Mouse (Mus musculus) C2C12 (cell line): ENCODE data around the gene Zscan21.

Experiments
- CTCF ChIP-seq: IDR thresholded peaks from one replicate; pipeline ENCODE4 v1.5.1; 2011; ENCODE audit not compliant: control insufficient read depth, insufficient read depth, insufficient read length
- FOSL1 ChIP-seq: IDR thresholded peaks from one replicate; pipeline ENCODE4 v1.8.0; 2011; ENCODE audit warnings: mild to moderate bottlenecking, low read length; ENCODE audit not compliant: poor library complexity, insufficient read depth, severe bottlenecking
- MYOD1 ChIP-seq: IDR thresholded peaks from one replicate; pipeline ENCODE4 v1.6.1; 2011; ENCODE audit warnings: low read depth; ENCODE audit not compliant: control insufficient read depth, insufficient read length
- USF1 ChIP-seq: IDR thresholded peaks from one replicate; pipeline ENCODE4 v1.6.1; 2011; ENCODE audit warnings: low read depth, mild to moderate bottlenecking, control low read depth, moderate library complexity

DNA sequence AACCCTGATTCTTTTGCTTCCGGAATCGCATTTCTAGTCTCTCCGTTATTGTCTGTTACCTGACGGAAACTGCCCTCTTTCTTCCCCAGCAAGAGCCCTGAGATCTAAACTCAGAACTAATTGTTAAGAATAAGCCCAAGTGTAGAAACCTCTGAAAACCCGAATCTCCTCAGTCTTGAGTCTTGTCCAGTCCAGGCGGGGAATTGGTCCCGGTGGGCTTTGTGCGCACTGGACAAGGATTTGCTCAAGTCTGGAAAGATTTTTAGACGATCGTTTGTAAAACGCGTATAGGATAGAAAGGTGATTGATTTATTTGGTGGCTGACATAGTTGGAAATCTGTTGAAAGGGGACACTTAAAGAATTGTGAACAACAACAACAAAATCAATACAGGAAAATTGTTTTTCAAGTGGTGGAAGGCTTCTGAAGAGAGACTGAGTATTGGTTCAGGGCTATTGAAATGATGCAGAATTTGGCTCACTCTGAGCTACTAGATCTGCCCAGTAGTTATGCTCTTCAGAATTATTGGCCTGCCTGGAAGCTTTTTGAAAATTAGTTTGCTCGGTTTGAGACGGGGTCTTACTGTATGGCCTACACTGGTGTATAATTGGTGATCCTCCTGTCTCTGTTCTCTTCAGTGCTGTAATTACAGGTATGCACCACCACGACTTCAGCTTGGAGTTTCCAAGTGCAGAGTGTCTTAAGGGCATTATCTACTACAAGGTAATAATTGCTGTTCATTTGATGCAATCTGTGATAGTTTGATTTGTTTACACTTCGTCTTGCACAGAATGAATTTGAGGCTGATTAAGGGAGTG, 704 bp downstream of the Zscan21 start:
- TF ChIP-seq FOSL1 (no peak), CTCF (no peak), MYOD1 (no peak), USF1 (no peak)
